Mouse (Mus musculus) lung, embryonic 14.5 days (tissue): ENCODE measurements around the gene Lcp1. TPM values are rescaled to one million over a fixed set of nuclear protein-coding genes. Genes with fewer than 3 reads are reported as not detected.

Experiments used
- ATAC-seq: fragments of 200-750 bp; cut with Nextera tagmentation; 2 replicates; pipeline ENCODE4 v1.8.0; 2017; ENCODE audit warnings: mild to moderate bottlenecking, moderate TSS enrichment, moderate library complexity; ENCODE audit not compliant: insufficient read depth
- DNase-seq: peaks from one replicate; pipeline ENCODE4 v3.0.0-alpha.2; 2015
- H3K27ac ChIP-seq: fragments of 300-500 bp; sonication (generic); 2 replicates; pipeline ENCODE4 v1.5.1; 2014; ENCODE audit warnings: low read depth, mild to moderate bottlenecking, moderate library complexity
- H3K27me3 ChIP-seq: fragments of 300-500 bp; sonication (generic); 2 replicates; pipeline ENCODE4 v1.6.1; 2014; ENCODE audit warnings: low read length, control low read depth; ENCODE audit not compliant: insufficient read depth
- H3K36me3 ChIP-seq: fragments of 300-500 bp; sonication (generic); 2 replicates; pipeline ENCODE4 v1.6.1; 2014; ENCODE audit warnings: control low read depth; ENCODE audit not compliant: insufficient read depth
- H3K4me1 ChIP-seq: fragments of 300-500 bp; sonication (generic); 2 replicates; pipeline ENCODE4 v1.6.1; 2014; ENCODE audit warnings: antibody characterized with exemption, control low read depth; ENCODE audit not compliant: insufficient read depth
- H3K4me2 ChIP-seq: fragments of 300-500 bp; sonication (generic); 2 replicates; pipeline ENCODE4 v1.6.1; 2014; ENCODE audit warnings: mild to moderate bottlenecking
- H3K4me3 ChIP-seq: fragments of 300-500 bp; sonication (generic); 2 replicates; pipeline ENCODE4 v1.5.1; 2014; ENCODE audit warnings: low read depth, low read length
- H3K9ac ChIP-seq: fragments of 300-500 bp; sonication (generic); 2 replicates; pipeline ENCODE4 v1.6.1; 2014
- H3K9me3 ChIP-seq: fragments of 300-500 bp; sonication (generic); 2 replicates; pipeline ENCODE4 v1.6.1; 2016; ENCODE audit warnings: low read depth, low read length, control low read depth
- CTCF ChIP-seq: IDR thresholded peaks from 2 replicates; pipeline ENCODE4 v1.5.1; 2016; ENCODE audit warnings: antibody characterized with exemption, low read depth
- WGBS: fragments of 180-500 bp; shearing (Covaris S2); extraction: QIAGEN DNeasy Blood & Tissue Kit; methylation state at CpG from one replicate; pipeline ENCODE4 v1.1.7; 2014; 5-methylcytosine and 5-hydroxymethylcytosine counted together
- polyA plus RNA-seq: library from polyadenylated mRNA; unstranded; fragments of >200 nt; fragmentation: Nextera tagmentation; extraction: Ambion mirVana; gene quantifications from 2 replicates; pipeline ENCODE4 v1.2.1, GENCODE M21; 2014

The Lcp1 gene
- polyA plus RNA-seq, 1 experiment from 2014 or later = 49.7 TPM

DNA sequence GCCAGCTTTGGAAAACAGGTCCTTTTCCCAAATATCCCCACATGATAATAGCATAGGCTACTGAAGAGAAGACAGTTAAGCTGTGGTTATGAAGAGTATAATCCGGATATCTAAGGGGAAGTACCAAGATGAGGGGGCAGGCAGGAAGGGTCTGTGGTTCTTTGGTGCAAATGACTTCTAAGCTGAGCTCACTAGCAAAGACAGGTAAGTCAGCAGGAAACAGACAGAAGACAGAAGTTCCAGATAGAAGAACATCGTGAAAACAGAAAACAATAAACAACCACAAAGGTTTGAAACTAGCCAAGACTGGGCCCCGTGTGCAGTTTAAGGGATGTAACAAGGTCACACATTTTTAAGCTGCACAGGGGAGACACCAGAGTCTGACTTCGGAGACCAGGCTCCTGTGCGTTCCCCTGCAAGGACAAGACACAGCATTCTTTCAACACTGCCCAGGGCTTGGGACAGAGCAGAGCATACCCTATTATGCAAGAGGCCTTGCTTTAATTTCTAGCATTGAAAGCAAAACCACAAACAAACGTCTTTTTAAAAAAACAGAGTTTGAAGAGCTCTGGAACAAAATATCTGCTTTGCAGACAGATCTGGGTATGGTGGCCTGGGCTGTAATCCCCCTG is 96.7 kb downstream of the Lcp1 start:
- no peak overlapping the region for H3K9ac ChIP-seq
- H3K4me2 ChIP-seq = no peak overlapping the region
- no peaks in the 10 kb centered on the region for H3K9me3 ChIP-seq
- DNase-seq (no peak), ATAC-seq (no peak)
- H3K4me3 ChIP-seq = no peak overlapping the region
- no peak overlapping the region for H3K27ac ChIP-seq
- no peak for TF ChIP-seq CTCF
- no peaks in the 10 kb centered on the region for H3K4me1 ChIP-seq
- WGBS = 74% methylated on average over 6 of the region's 6 CpGs
- H3K27me3 ChIP-seq = no peaks in the 10 kb centered on the region
- no peaks in the 10 kb centered on the region for H3K36me3 ChIP-seq

DNA sequence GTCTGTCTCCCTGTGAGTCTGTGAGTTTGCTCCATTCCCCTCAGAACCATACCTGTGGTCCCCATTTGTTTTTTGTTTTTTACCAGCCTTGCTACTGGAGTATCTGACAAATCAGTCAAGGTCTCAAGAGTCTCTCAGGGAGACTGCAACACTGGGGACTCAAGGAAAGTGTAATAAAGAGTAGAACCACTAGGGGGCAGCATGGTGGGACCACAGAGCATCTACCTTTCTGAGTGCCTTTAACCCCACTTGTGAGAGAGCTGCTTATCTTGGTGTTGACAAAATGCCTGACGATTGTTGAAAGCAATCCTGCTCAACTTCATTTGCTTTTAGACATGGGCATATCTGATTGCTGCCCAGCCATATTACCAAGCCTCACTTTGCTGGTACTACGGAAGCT is 98.9 kb downstream of the Lcp1 start:
- H3K27ac ChIP-seq = no peak overlapping the region
- WGBS = 47% methylated on average over 2 of the region's 2 CpGs
- DNase-seq = peak; percentile 60

DNA sequence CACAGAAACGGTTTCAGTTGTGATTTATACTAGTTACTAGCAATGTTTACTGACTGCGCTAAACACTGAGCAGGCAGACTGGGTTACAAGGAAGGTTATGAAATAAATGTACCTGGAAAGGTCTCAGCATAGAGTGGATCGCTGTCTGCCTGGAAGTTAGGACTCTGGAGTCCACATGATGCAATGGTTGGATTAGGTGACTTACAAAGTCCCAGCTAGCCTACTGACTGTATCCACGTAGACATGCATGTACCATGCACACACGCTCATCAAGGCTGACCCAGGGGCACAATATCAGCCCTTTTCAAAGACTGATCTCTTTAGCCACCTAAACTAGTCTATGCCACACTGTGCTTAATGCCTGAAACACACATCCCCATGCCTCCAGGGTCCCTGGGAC is 102.2 kb downstream of the Lcp1 start:
- TF ChIP-seq CTCF = no peak

More for the DNA sequence above, 98.9 kb downstream of the Lcp1 start:
- Histone ChIP-seq H3K4me2 (no peak overlapping the region), H3K36me3 (no peaks in the 10 kb centered on the region), H3K9me3 (no peaks in the 10 kb centered on the region), H3K4me1 (no peaks in the 10 kb centered on the region), H3K4me3 (no peak overlapping the region), H3K9ac (no peak overlapping the region), H3K27me3 (no peaks in the 10 kb centered on the region)
- ATAC-seq = no peak
- TF ChIP-seq CTCF = peak; percentile 61

DNA sequence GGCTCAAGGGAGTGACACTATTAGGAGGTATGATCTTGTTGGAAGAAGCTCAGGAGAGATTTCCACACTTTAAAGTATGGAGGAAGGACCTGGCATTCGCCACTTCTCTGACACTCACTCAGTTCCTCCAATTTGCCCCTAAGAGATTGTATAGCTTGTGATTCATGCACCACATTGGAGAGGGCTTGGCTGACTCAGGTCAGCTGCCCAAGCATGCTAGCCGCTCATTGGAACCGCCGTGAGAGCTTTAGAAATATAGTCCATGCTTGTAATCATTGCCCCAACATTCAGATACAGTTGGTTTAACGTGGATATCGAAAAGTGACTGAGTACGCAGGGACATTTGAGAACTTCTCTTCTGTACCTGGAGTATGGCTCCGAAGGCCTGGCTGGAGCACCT is 104.7 kb downstream of the Lcp1 start:
- no peaks in the 10 kb centered on the region for H3K9me3 ChIP-seq
- no peak overlapping the region for H3K27ac ChIP-seq
- no peaks in the 10 kb centered on the region for H3K4me1 ChIP-seq
- 78% methylated on average over 8 of the region's 8 CpGs for WGBS
- no peak overlapping the region for H3K9ac ChIP-seq
- DNase-seq = no peak
- no peak for ATAC-seq
- H3K36me3 ChIP-seq = no peaks in the 10 kb centered on the region
- no peak overlapping the region for H3K4me3 ChIP-seq
- H3K4me2 ChIP-seq = no peak overlapping the region
- no peaks in the 10 kb centered on the region for H3K27me3 ChIP-seq
- no peak for TF ChIP-seq CTCF

More for the DNA sequence above, 102.2 kb downstream of the Lcp1 start:
- DNase-seq (no peak), ATAC-seq (no peak)
- Histone ChIP-seq H3K9ac (no peak overlapping the region), H3K9me3 (no peaks in the 10 kb centered on the region), H3K27ac (no peak overlapping the region), H3K4me3 (no peak overlapping the region), H3K4me2 (no peak overlapping the region), H3K4me1 (no peaks in the 10 kb centered on the region), H3K36me3 (no peaks in the 10 kb centered on the region), H3K27me3 (no peaks in the 10 kb centered on the region)
- 86% methylated on average over 5 of the region's 5 CpGs for WGBS

DNA sequence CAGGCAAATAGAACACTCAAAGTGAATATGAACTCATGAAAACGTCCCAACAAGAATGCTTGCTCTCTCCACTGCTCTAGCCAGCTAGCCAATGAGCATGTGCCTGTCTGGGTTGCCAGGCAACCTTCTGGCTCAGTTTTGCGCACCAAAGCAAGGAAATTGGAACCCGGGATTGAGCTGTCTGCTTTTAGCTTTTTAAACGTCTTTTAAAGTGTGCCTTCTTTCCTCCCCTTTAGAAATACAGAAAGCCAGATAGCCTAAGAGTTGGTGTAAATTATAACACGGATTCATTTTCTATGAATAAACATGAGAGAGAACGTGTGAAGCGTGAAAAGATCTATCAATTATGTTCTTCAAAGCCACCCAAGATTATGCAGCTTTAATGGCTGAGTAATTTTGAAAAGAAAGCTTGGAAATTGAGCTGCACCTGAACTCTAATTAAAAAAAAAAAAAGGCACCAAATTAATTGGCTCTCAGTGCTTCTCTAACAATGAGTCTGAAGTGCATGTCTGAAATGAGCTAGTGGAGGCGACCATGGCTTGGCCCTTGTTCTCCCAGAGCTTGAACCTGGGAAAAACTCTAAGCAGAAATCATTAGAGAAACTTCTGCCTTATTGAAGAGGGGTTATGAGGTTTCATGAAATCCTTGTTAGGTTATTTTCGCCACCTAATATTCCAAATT is 105.2 kb downstream of the Lcp1 start:
- H3K4me1 ChIP-seq = no peaks in the 10 kb centered on the region
- no peak for ATAC-seq
- peak; percentile 18 for DNase-seq
- no peak overlapping the region for H3K4me3 ChIP-seq
- WGBS = 56% methylated on average over 9 of the region's 9 CpGs
- H3K36me3 ChIP-seq = no peaks in the 10 kb centered on the region
- no peak overlapping the region for H3K27ac ChIP-seq
- TF ChIP-seq CTCF = no peak
- no peak overlapping the region for H3K4me2 ChIP-seq
- no peaks in the 10 kb centered on the region for H3K9me3 ChIP-seq
- no peak overlapping the region for H3K9ac ChIP-seq
- no peaks in the 10 kb centered on the region for H3K27me3 ChIP-seq

DNA sequence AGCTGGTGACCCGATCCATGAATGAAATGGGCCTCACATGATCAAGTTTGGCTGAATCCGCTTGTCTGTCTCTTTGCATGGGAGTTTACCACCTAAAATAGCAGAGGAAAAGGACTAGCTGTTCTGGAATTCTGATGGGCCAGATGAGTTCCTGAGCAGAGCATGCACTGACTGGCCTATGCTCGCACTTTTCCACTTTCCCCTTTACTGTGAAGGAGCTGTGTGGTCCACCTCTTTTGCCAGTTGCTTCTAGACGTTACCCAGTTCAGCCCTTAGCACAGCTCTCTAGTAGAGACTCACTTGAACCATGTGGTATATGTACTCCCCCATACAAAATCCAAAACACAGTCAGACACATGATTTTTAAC is 105.7 kb downstream of the Lcp1 start:
- Histone ChIP-seq H3K4me3 (no peak overlapping the region), H3K27me3 (no peaks in the 10 kb centered on the region), H3K4me1 (no peaks in the 10 kb centered on the region), H3K27ac (no peak overlapping the region), H3K9me3 (no peaks in the 10 kb centered on the region), H3K4me2 (no peak overlapping the region), H3K9ac (no peak overlapping the region), H3K36me3 (no peaks in the 10 kb centered on the region)
- 86% methylated on average over 4 of the region's 4 CpGs for WGBS
- ATAC-seq (no peak), DNase-seq (no peak)
- no peak for TF ChIP-seq CTCF

DNA sequence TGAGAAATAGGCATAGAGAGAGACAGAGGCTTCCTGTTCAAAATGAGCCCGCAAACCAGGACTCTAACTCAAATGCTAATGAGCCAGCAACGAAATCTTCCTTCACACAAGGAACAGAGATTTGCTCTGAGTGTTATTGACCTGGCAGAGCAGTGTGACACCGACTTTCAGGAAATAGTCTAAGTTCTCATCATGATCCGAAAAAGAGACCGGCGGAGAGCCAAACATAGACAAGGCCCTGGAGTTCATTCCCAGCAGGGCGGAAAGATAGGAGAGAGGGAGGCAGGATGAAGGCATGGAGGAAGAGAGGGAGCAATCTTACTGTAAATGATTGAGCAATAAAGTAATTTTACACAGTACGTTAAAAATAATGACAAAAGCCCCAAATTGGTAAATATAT is 106.2 kb downstream of the Lcp1 start:
- Histone ChIP-seq H3K27ac (no peak overlapping the region), H3K4me3 (no peak overlapping the region), H3K4me2 (no peak overlapping the region), H3K36me3 (no peaks in the 10 kb centered on the region), H3K27me3 (no peaks in the 10 kb centered on the region), H3K4me1 (no peaks in the 10 kb centered on the region), H3K9me3 (no peaks in the 10 kb centered on the region), H3K9ac (no peak overlapping the region)
- ATAC-seq = no peak
- no peak for DNase-seq
- WGBS = 78% methylated on average over 8 of the region's 8 CpGs
- TF ChIP-seq CTCF = no peak
